In the genomic region with DNA sequence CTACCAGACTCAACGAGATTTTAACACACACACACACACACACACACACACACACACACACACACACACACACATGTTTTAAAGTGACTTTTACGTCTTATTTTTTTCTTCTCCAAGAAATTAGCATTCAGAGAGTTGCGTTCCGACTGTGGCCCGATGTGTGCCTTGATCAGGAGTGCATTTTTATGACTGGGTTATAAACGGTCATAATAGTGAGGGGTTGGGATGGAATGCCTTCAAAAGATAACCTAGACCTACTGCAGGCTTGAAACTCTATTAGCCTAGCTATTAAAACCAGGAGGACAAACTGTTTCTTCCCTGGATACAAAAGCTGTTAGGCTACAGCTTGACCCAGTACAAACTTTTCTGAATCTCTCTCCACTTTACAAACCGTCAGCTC, we compare ENCODE assay signal across 16 mouse cellular contexts.
"Had no signal": no experiment of that assay in that cellular context is flagged by ENCODE, and none has a peak within 500 bp of the region (broad histone marks: within the 10 kb centered on the region; RNA-seq: fewer than 3 reads in every experiment).

No protein-coding gene starts in this region.

- H3K27me3 ChIP-seq: midbrain, embryonic 12.5 days; neural tube, embryonic 13.5 days; neural tube, embryonic 15.5 days; stomach, embryonic 15.5 days had no signal

- DNase-seq: lung, adult 18-20 months; lung, embryonic 14.5 days; lung, postnatal 10 days; lung, postnatal 4 days; midbrain, embryonic 14.5 days; right cerebral cortex, postnatal 14 days; thymus, adult 2 months; thymus, postnatal 36 days had no signal

- H3K9me3 ChIP-seq: midbrain, embryonic 10.5 days; midbrain, embryonic 12.5 days; neural tube, embryonic 13.5 days; neural tube, embryonic 15.5 days; stomach, embryonic 15.5 days had no signal

- H3K27ac ChIP-seq: midbrain, embryonic 10.5 days; midbrain, embryonic 12.5 days; neural tube, embryonic 15.5 days; stomach, embryonic 15.5 days; stomach, postnatal 0 days had no signal

- H3K4me3 ChIP-seq: midbrain, embryonic 10.5 days; midbrain, embryonic 12.5 days; myocyte; neural tube, embryonic 13.5 days; neural tube, embryonic 15.5 days; stomach, embryonic 15.5 days had no signal

- H3K4me1 ChIP-seq: midbrain, embryonic 10.5 days; stomach, embryonic 15.5 days had no signal

- H3K9ac ChIP-seq: lung, embryonic 14.5 days; midbrain, embryonic 12.5 days; neural tube, embryonic 13.5 days; neural tube, embryonic 15.5 days; stomach, embryonic 15.5 days had no signal

- H3K4me2 ChIP-seq: lung, embryonic 14.5 days; midbrain, embryonic 12.5 days; neural tube, embryonic 13.5 days; neural tube, embryonic 15.5 days; stomach, embryonic 15.5 days had no signal

- H3K36me3 ChIP-seq: midbrain, embryonic 10.5 days; midbrain, embryonic 12.5 days; neural tube, embryonic 13.5 days; neural tube, embryonic 15.5 days; stomach, embryonic 15.5 days had no signal

- ATAC-seq: midbrain, embryonic 16.5 days had no signal
